ENCODE assay signal across 20 mouse cellular contexts in genomic region chr5:75734508-75734907, GRCm38 (mm10).
DNase-seq lines count a peak whose midpoint lies in the region; ATAC-seq and TF ChIP-seq lines count a peak whose summit lies in the region.
"Had no signal": no experiment of that assay in that cellular context is flagged by ENCODE, and none has a peak within 500 bp of the region (broad histone marks: within the 10 kb centered on the region; RNA-seq: fewer than 3 reads in every experiment).

No protein-coding gene starts in this region.

- intact Hi-C loops in heart, postnatal 36 days (cut with DNase I), result no loop called here

- H3K4me2 ChIP-seq in liver, embryonic 15.5 days, result no peak overlapping the region
- no peak overlapping the region for H3K4me2 ChIP-seq in midbrain, postnatal 0 days (ENCODE audit: low read depth, low read length, poor library complexity, severe bottlenecking)
- H3K4me2 ChIP-seq: embryonic facial prominence, embryonic 13.5 days; forebrain, embryonic 12.5 days; hindbrain, embryonic 12.5 days; kidney, embryonic 15.5 days; limb, embryonic 12.5 days; midbrain, embryonic 15.5 days; neural tube, embryonic 13.5 days had no signal

- peaks cover 3% of the 10 kb centered on the region for H3K4me1 ChIP-seq in brown adipose tissue, adult 24 weeks (ENCODE audit: control insufficient read depth, insufficient read depth, insufficient read length, low read length)
- peaks cover 5% of the 10 kb centered on the region for H3K4me1 ChIP-seq in heart, embryonic 10.5 days
- no peaks in the 10 kb centered on the region for H3K4me1 ChIP-seq in liver, embryonic 15.5 days (replicated peaks)
- H3K4me1 ChIP-seq in midbrain, postnatal 0 days (ENCODE audit: insufficient read depth, low read length), result no peaks in the 10 kb centered on the region
- H3K4me1 ChIP-seq: embryonic facial prominence, embryonic 13.5 days; kidney, embryonic 15.5 days had no signal

- ATAC-seq in liver, embryonic 15.5 days (ENCODE audit: insufficient read depth), result peak; percentile 44; the same call in 1 of the 2 replicates
- no peak for ATAC-seq in megakaryocyte progenitor cell, adult 5-6 weeks (replicated peaks; ENCODE audit: poor library complexity)
- ATAC-seq in midbrain, postnatal 0 days (ENCODE audit: low FRiP score), result no peak
- ATAC-seq: activated CD4-positive, CD25-positive, alpha-beta regulatory T cell, adult 4 months; midbrain, embryonic 15.5 days had no signal

- peak overlapping the region; percentile 33; the same call in 1 of the 2 replicates for H3K4me3 ChIP-seq in brown adipose tissue, adult 24 weeks (ENCODE audit: insufficient read depth, low read depth, low read length)
- H3K4me3 ChIP-seq in heart, embryonic 10.5 days, result no peak overlapping the region
- no peak overlapping the region for H3K4me3 ChIP-seq in liver, embryonic 15.5 days (replicated peaks)
- H3K4me3 ChIP-seq in midbrain, postnatal 0 days (ENCODE audit: low read depth, low read length), result no peak overlapping the region
- H3K4me3 ChIP-seq: embryonic facial prominence, embryonic 13.5 days; forebrain, embryonic 12.5 days; gastrocnemius, adult 2 months; hindbrain, embryonic 12.5 days; kidney, embryonic 15.5 days; limb, embryonic 12.5 days; midbrain, embryonic 15.5 days; neural tube, embryonic 13.5 days had no signal

- no peaks in the 10 kb centered on the region for H3K9me3 ChIP-seq in heart, embryonic 10.5 days
- no peaks in the 10 kb centered on the region for H3K9me3 ChIP-seq in liver, embryonic 15.5 days (replicated peaks)
- no peaks in the 10 kb centered on the region for H3K9me3 ChIP-seq in midbrain, postnatal 0 days (ENCODE audit: low read length)
- H3K9me3 ChIP-seq: embryonic facial prominence, embryonic 13.5 days; forebrain, embryonic 12.5 days; hindbrain, embryonic 12.5 days; kidney, embryonic 15.5 days; limb, embryonic 12.5 days; midbrain, embryonic 15.5 days; neural tube, embryonic 13.5 days had no signal

- no peak overlapping the region for H3K9ac ChIP-seq in liver, embryonic 15.5 days
- H3K9ac ChIP-seq in midbrain, postnatal 0 days (replicated peaks; ENCODE audit: low read length, poor library complexity, severe bottlenecking), result no peak overlapping the region
- H3K9ac ChIP-seq: embryonic facial prominence, embryonic 13.5 days; forebrain, embryonic 12.5 days; hindbrain, embryonic 12.5 days; kidney, embryonic 15.5 days; limb, embryonic 12.5 days; midbrain, embryonic 15.5 days; neural tube, embryonic 13.5 days had no signal

- no peaks in the 10 kb centered on the region for H3K27me3 ChIP-seq in heart, embryonic 10.5 days (ENCODE audit: insufficient read depth, poor library complexity, severe bottlenecking)
- no peaks in the 10 kb centered on the region for H3K27me3 ChIP-seq in liver, embryonic 15.5 days
- H3K27me3 ChIP-seq in midbrain, postnatal 0 days (ENCODE audit: insufficient read depth, low read length), result no peaks in the 10 kb centered on the region
- H3K27me3 ChIP-seq: embryonic facial prominence, embryonic 13.5 days; forebrain, embryonic 12.5 days; hindbrain, embryonic 12.5 days; kidney, embryonic 15.5 days; limb, embryonic 12.5 days; midbrain, embryonic 15.5 days; neural tube, embryonic 13.5 days had no signal

- no peak for TF ChIP-seq CTCF in midbrain, postnatal 0 days (IDR thresholded peaks at IDR 0.05)

- peak; percentile 88 for DNase-seq in heart, embryonic 10.5 days (ENCODE audit: low spot score)
- DNase-seq in heart, postnatal 36 days, result peak; percentile 37
- no peak for DNase-seq in left cerebral cortex, adult 8-10 months (ENCODE audit: low spot score in 2 of 2)
- DNase-seq in midbrain, postnatal 0 days (ENCODE audit: low spot score), result no peak
- no peak for DNase-seq in frontal cortex, postnatal 10 days (ENCODE audit: low spot score in 2 of 2)
- DNase-seq: cerebellum, postnatal 14 days; gastrocnemius, adult 2 months; lung, postnatal 36 days; right cerebral cortex, adult 18-20 months had no signal

- 66% methylated on average over 14 of the region's 14 CpGs for WGBS in heart, embryonic 10.5 days
- 73% methylated on average over 14 of the region's 14 CpGs for WGBS in liver, embryonic 15.5 days (ENCODE audit: insufficient replicate concordance)
- WGBS in midbrain, postnatal 0 days, result 95% methylated on average over 14 of the region's 14 CpGs

- H3K36me3 ChIP-seq in heart, embryonic 10.5 days, result no peaks in the 10 kb centered on the region
- H3K36me3 ChIP-seq in liver, embryonic 15.5 days (replicated peaks), result no peaks in the 10 kb centered on the region
- no peaks in the 10 kb centered on the region for H3K36me3 ChIP-seq in midbrain, postnatal 0 days (ENCODE audit: insufficient read depth, low read length)
- H3K36me3 ChIP-seq: embryonic facial prominence, embryonic 13.5 days; forebrain, embryonic 12.5 days; hindbrain, embryonic 12.5 days; kidney, embryonic 15.5 days; limb, embryonic 12.5 days; midbrain, embryonic 15.5 days; neural tube, embryonic 13.5 days had no signal

- H3K27ac ChIP-seq in brown adipose tissue, adult 24 weeks (replicated peaks; ENCODE audit: low read depth, low read length), result no peak overlapping the region
- H3K27ac ChIP-seq in heart, embryonic 10.5 days, result peak overlapping the region; percentile 47; the same call in 1 of the 2 replicates
- H3K27ac ChIP-seq in liver, embryonic 15.5 days (replicated peaks), result 0 out of 2 replicates have a peak overlapping the region, but pooled peaks have one; percentile 33
- no peak overlapping the region for H3K27ac ChIP-seq in midbrain, postnatal 0 days (ENCODE audit: low read depth, low read length)
- H3K27ac ChIP-seq: embryonic facial prominence, embryonic 13.5 days; forebrain, embryonic 12.5 days; gastrocnemius, adult 2 months; hindbrain, embryonic 12.5 days; kidney, embryonic 15.5 days; limb, embryonic 12.5 days; midbrain, embryonic 15.5 days; neural tube, embryonic 13.5 days had no signal

Comparison
In these comparisons a context has a peak if more than half of its experiments do, and no peak if none do; other contexts are left out.
1. H3K27ac ChIP-seq: peak in heart, embryonic 10.5 days (single experiment) and liver, embryonic 15.5 days (single experiment); none in brown adipose tissue, adult 24 weeks (single experiment) and midbrain, postnatal 0 days (single experiment).
2. DNase-seq: peak in heart, embryonic 10.5 days (single experiment) and heart, postnatal 36 days (2 of 2); none in left cerebral cortex, adult 8-10 months (0 of 2), midbrain, postnatal 0 days (single experiment) and frontal cortex, postnatal 10 days (0 of 2).